Mouse (Mus musculus) lung, embryonic 16.5 days (tissue): Measurements from ENCODE around the gene Ndufv1. TPM values are rescaled to one million over a fixed set of nuclear protein-coding genes. Genes with fewer than 3 reads are reported as not detected.
A peak's percentile ranks its signal among the peaks of the same experiment; 100 is the strongest.
"Not testable (repeated sequence)": the region's sequence is repeated elsewhere in the genome, so short reads cannot be mapped to it uniquely, and the experiment has no call there.

Source experiments
- ATAC-seq: fragments of 200-750 bp; cut with Nextera tagmentation; 2 replicates; pipeline ENCODE4 v1.8.0; 2017; ENCODE audit warnings: low read depth, mild to moderate bottlenecking, moderate library complexity
- H3K27ac ChIP-seq: fragments of 300-500 bp; sonication (generic); 2 replicates; pipeline ENCODE4 v1.5.1; 2014; ENCODE audit warnings: mild to moderate bottlenecking, control low read depth, low read length
- H3K27me3 ChIP-seq: fragments of 300-500 bp; sonication (generic); 2 replicates; pipeline ENCODE4 v1.6.1; 2014; ENCODE audit warnings: low read depth, low read length, mixed read lengths; ENCODE audit not compliant: control insufficient read depth, insufficient read depth
- H3K36me3 ChIP-seq: fragments of 300-500 bp; sonication (generic); 2 replicates; pipeline ENCODE4 v1.6.1; 2014; ENCODE audit warnings: low read length; ENCODE audit not compliant: control insufficient read depth, insufficient read depth
- H3K4me1 ChIP-seq: fragments of 300-500 bp; sonication (generic); replicated peaks from 2 replicates; pipeline ENCODE4 v1.6.1; 2014; ENCODE audit warnings: low read length, mixed read lengths; ENCODE audit not compliant: control insufficient read depth, insufficient read depth
- H3K4me2 ChIP-seq: fragments of 300-500 bp; sonication (generic); 2 replicates; pipeline ENCODE4 v1.6.1; 2014; ENCODE audit warnings: low read depth, low read length, control low read depth
- H3K4me3 ChIP-seq: fragments of 300-500 bp; sonication (generic); 2 replicates; pipeline ENCODE4 v1.5.1; 2014; ENCODE audit warnings: mild to moderate bottlenecking, low read length, control low read depth
- H3K9ac ChIP-seq: fragments of 300-500 bp; sonication (generic); 2 replicates; pipeline ENCODE4 v1.6.1; 2014; ENCODE audit warnings: low read length, control low read depth
- H3K9me3 ChIP-seq: fragments of 300-500 bp; sonication (generic); 2 replicates; pipeline ENCODE4 v1.6.1; 2016; ENCODE audit warnings: low read length; ENCODE audit not compliant: control insufficient read depth
- WGBS: fragments of 180-500 bp; shearing (Covaris S2); extraction: QIAGEN DNeasy Blood & Tissue Kit; methylation state at CpG from one replicate; pipeline ENCODE4 v1.1.7; 2014; 5-methylcytosine and 5-hydroxymethylcytosine counted together
- polyA plus RNA-seq: library from polyadenylated mRNA; unstranded; fragments of >200 nt; fragmentation: Nextera tagmentation; extraction: Ambion mirVana; gene quantifications from 2 replicates; pipeline ENCODE4 v1.2.1, GENCODE M21; 2015

Ndufv1 gene
- polyA plus RNA-seq, 1 experiment from 2014 or later: 177 TPM

DNA sequence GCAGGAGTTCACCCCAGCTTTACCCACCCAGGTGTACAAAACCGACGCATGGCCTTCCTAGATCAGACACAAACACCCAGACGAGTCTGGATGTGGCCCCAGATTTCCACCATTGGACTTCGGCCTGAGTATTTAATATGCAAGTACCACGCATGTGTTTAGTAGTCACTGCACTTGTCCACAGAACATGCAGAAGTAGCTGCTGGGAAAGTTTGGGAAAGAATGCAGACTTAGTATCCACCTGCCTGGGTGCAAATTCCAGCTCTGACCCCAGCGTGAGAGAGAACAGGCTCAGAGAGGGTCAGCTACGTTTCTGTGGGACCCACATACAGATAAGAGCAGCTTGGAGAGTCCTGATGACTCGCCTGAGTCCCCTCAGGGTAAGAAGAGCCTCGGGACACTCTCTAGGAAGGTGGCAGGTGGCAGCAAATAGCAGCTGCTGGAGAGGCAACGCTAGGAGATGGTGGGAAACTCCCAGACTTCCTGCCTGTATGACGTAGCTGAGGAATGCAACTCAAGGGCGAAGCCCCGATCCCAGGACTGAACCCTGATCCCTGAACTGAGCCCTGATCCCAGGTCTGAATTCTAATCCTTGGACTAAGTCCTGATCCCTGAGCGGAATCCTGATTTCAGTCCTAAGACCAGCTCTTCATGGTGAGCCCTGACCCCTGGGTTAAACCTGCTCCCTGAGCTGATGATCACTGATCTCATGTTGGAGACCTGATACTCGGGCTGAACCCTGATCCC, 43.5 kb upstream of the Ndufv1 start:
- Histone ChIP-seq H3K4me3 (no peak overlapping the region), H3K27me3 (no peaks in the 10 kb centered on the region; the same call in 1 of the 2 replicates), H3K27ac (no peak overlapping the region), H3K9ac (no peak overlapping the region), H3K4me2 (no peak overlapping the region), H3K9me3 (no peaks in the 10 kb centered on the region), H3K36me3 (no peaks in the 10 kb centered on the region), H3K4me1 (peaks cover 6% of the 10 kb centered on the region; the same call in 1 of the 2 replicates)
- 48% methylated on average over 15 of the region's 15 CpGs for WGBS
- ATAC-seq: no peak

- H3K9ac ChIP-seq: no peak overlapping the region
- 64% methylated on average over 8 of the region's 8 CpGs for WGBS
- no peaks in the 10 kb centered on the region for H3K36me3 ChIP-seq
- no peak overlapping the region for H3K27ac ChIP-seq
- 0 out of 2 replicates have a peak, but pooled peaks have one; percentile 23 for ATAC-seq
- H3K27me3 ChIP-seq: no peaks in the 10 kb centered on the region; the same call in 1 of the 2 replicates
- no peak overlapping the region for H3K4me3 ChIP-seq
- no peak overlapping the region for H3K4me2 ChIP-seq
- peaks cover 6% of the 10 kb centered on the region; the same call in 1 of the 2 replicates for H3K4me1 ChIP-seq
- H3K9me3 ChIP-seq: no peaks in the 10 kb centered on the region
Observed at GRCm38 (mm10) chr19:4055216-4055946, 42.8 kb upstream of the Ndufv1 start.

GRCm38 (mm10) chr19:4054613-4055012, 42.0 kb upstream of the Ndufv1 start:
- Histone ChIP-seq H3K4me2 (no peak overlapping the region), H3K27me3 (no peaks in the 10 kb centered on the region; the same call in 1 of the 2 replicates), H3K36me3 (no peaks in the 10 kb centered on the region), H3K9me3 (no peaks in the 10 kb centered on the region), H3K27ac (no peak overlapping the region), H3K9ac (no peak overlapping the region), H3K4me3 (no peak overlapping the region), H3K4me1 (peaks cover 5% of the 10 kb centered on the region; the same call in 1 of the 2 replicates)
- ATAC-seq: no peak
- WGBS: 85% methylated on average over 5 of the region's 5 CpGs

GRCm38 (mm10) chr19:4052516-4053030, 40.0 kb upstream of the Ndufv1 start:
- WGBS: 70% methylated on average over 5 of the region's 5 CpGs
- no peak for ATAC-seq

DNA sequence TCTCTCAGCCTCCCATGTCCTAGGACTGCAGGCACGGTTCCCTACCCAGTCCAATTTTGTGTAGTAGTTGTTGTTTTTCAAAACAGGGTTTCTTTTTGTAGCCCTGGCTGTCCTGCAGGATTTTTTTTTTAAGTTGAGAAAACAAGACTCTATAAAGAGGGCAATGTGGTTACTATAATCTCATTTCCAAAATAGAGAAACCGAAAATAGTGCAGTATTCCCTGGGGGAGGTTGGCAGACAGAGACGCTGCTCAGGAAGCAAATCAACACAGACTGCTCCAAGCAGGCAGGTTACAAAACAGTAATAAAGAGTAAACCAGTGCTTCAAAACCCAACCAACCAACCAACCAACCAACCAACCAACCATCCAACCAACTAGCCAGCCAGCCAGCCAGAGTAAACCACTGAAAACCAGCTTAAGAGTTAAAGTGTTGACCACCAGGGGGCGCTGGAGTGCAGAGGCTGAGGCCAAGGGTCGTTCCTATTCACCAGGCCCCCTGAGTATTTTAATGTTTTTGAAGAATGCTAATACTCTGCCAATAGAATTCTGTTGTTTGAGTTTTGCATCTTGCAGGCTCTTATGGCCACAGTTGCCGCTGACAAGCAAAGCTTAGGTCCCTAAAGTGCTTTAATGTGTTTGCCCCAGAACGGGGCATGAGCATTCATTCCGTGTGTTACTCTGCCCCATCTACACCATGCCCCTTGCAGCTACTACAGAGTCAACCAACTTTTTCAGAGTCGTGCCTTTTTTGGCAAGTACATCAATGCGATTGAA, 39.3 kb upstream of the Ndufv1 start:
- H3K9me3 ChIP-seq: no peaks in the 10 kb centered on the region
- no peak overlapping the region for H3K9ac ChIP-seq
- H3K27me3 ChIP-seq: no peaks in the 10 kb centered on the region; the same call in 1 of the 2 replicates
- no peak for ATAC-seq
- H3K36me3 ChIP-seq: no peaks in the 10 kb centered on the region
- no peaks in the 10 kb centered on the region for H3K4me1 ChIP-seq
- no peak overlapping the region for H3K27ac ChIP-seq
- H3K4me2 ChIP-seq: no peak overlapping the region
- WGBS: 51% methylated on average over 10 of the region's 10 CpGs
- H3K4me3 ChIP-seq: no peak overlapping the region

More at GRCm38 (mm10) chr19:4052516-4053030, 40.0 kb upstream of the Ndufv1 start:
- H3K36me3 ChIP-seq: no peaks in the 10 kb centered on the region
- no peak overlapping the region for H3K4me2 ChIP-seq
- H3K27ac ChIP-seq: no peak overlapping the region
- H3K9ac ChIP-seq: no peak overlapping the region
- H3K4me3 ChIP-seq: no peak overlapping the region
- no peaks in the 10 kb centered on the region; the same call in 1 of the 2 replicates for H3K27me3 ChIP-seq
- H3K9me3 ChIP-seq: no peaks in the 10 kb centered on the region
- H3K4me1 ChIP-seq: no peaks in the 10 kb centered on the region

DNA sequence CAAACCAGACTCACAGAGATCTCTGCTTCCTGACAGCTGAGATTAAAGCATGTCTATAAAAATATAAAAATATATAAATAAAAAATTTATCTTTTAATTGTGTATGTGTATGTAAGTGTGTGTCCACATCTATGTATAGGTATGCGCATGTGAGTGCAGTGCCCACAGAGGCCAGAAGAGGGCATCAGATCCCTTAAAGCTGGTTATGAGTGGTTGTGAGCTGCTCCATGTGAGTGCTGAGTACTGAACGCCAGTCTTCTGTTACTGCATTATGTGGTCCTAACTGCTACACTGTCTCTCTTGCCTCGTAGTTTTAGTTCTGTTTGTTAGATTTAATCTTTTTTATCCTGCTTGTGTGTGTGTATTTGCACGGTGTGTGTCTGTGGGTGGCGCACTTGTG, 38.4 kb upstream of the Ndufv1 start:
- ATAC-seq: no peak
- WGBS: 88% methylated on average over 5 of the region's 5 CpGs
- Histone ChIP-seq H3K27me3 (no peaks in the 10 kb centered on the region; the same call in 1 of the 2 replicates), H3K4me2 (no peak overlapping the region), H3K36me3 (no peaks in the 10 kb centered on the region), H3K27ac (no peak overlapping the region), H3K9ac (no peak overlapping the region), H3K4me1 (no peaks in the 10 kb centered on the region; the same call in 1 of the 2 replicates), H3K4me3 (no peak overlapping the region), H3K9me3 (no peaks in the 10 kb centered on the region)

DNA sequence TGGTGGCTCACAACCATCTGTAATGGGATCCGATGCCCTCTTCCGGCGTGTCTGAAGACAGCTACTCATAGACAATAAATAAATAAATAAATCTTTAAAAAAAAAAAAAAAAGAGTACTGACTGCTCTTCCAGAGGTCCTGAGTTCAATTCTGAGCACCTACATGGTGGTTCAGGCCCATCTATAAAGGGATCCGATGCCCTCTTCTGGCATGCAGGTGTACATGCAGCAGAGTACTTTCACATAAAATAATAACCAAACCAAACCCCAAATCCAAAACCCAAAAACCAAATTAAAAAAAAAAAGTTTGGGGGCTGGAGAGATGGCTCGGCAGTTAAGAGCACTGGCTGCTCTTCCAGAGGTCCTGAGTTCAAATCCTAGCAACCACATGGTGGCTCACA, 36.5 kb upstream of the Ndufv1 start:
- 65% methylated on average over 5 of the region's 5 CpGs for WGBS
- not testable (repeated sequence) for H3K4me2 ChIP-seq, ATAC-seq, H3K9ac ChIP-seq, H3K9me3 ChIP-seq, H3K4me1 ChIP-seq, H3K27ac ChIP-seq, H3K27me3 ChIP-seq, H3K4me3 ChIP-seq, H3K36me3 ChIP-seq

- H3K4me2 ChIP-seq: no peak overlapping the region
- 12% methylated on average over 4 of the region's 4 CpGs for WGBS
- ATAC-seq: no peak
- no peak overlapping the region for H3K4me3 ChIP-seq
- H3K9ac ChIP-seq: no peak overlapping the region
- no peaks in the 10 kb centered on the region for H3K9me3 ChIP-seq
- H3K4me1 ChIP-seq: peaks cover 4% of the 10 kb centered on the region
- no peaks in the 10 kb centered on the region for H3K27me3 ChIP-seq
- no peaks in the 10 kb centered on the region for H3K36me3 ChIP-seq
- H3K27ac ChIP-seq: no peak overlapping the region
Observed at GRCm38 (mm10) chr19:4047859-4048258, 35.3 kb upstream of the Ndufv1 start.
